7 mouse cellular contexts compared by ENCODE assay signal in the genomic region with DNA sequence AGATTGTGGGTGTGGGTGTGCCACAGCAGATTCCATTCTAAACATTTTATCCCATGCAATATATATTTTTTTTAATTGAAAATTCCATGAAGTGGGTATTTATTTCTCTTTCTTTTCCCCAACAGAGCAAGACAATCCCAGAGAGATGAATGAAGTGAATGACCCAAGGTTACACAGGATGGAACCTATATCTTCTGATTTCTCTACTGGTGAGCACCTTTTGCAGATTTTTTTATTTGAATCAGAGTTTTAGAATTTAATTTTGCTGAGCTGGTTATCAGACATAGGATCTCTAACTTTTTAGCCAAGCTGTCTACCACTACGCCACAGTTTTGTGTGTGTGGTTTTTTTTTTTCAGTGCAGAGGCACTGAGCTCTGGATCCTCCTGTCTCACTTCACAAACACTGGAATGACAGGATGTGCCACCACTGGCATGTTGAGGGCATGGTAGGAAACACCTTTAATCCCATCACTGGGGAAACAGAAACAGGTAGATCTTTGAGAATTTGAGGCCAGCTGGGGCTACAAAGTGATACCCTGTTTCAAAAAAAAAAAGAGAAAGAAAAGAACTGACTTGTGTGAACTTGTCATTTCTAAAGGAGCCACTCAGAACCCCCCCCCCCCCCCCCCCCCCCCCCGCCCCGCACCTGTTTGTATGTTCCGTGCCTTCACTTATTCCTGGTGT. TPM values are rescaled to one million over a fixed set of nuclear protein-coding genes. Genes with fewer than 3 reads are reported as not detected.
DNase-seq lines count a peak whose midpoint lies in the region; ATAC-seq lines count a peak whose summit lies in the region.

No protein-coding gene starts in this region.

- peak overlapping the region; percentile 100 for H3K27ac ChIP-seq in forebrain, embryonic 15.5 days (replicated peaks)
- H3K27ac ChIP-seq in liver, embryonic 13.5 days, result peak overlapping the region; percentile 98

- peaks cover 36% of the 10 kb centered on the region for H3K4me1 ChIP-seq in megakaryocyte, embryonic 14.5 days
- H3K4me1 ChIP-seq in forebrain, embryonic 15.5 days, result peaks cover 21% of the 10 kb centered on the region
- H3K4me1 ChIP-seq in liver, embryonic 13.5 days (replicated peaks), result peaks cover 26% of the 10 kb centered on the region

- H3K9me3 ChIP-seq in megakaryocyte, embryonic 14.5 days, result no peaks in the 10 kb centered on the region
- H3K9me3 ChIP-seq in forebrain, embryonic 15.5 days, result no peaks in the 10 kb centered on the region
- no peaks in the 10 kb centered on the region for H3K9me3 ChIP-seq in liver, embryonic 13.5 days (replicated peaks)

- peak overlapping the region; percentile 87 for H3K4me2 ChIP-seq in forebrain, embryonic 15.5 days (replicated peaks)
- peak overlapping the region; percentile 84 for H3K4me2 ChIP-seq in liver, embryonic 13.5 days

- ATAC-seq in megakaryocyte, adult 5-6 weeks (ENCODE audit: poor library complexity, severe bottlenecking), result no peak
- ATAC-seq in forebrain, embryonic 15.5 days (replicated peaks), result no peak
- ATAC-seq in liver, embryonic 13.5 days (ENCODE audit: low read depth), result no peak

- H3K36me3 ChIP-seq in megakaryocyte, embryonic 14.5 days (replicated peaks; ENCODE audit: low read length), result peaks cover 52% of the 10 kb centered on the region
- peaks cover 21% of the 10 kb centered on the region for H3K36me3 ChIP-seq in forebrain, embryonic 15.5 days
- H3K36me3 ChIP-seq in liver, embryonic 13.5 days, result peaks cover 50% of the 10 kb centered on the region

- peak overlapping the region; percentile 90 for H3K9ac ChIP-seq in forebrain, embryonic 15.5 days (replicated peaks)
- H3K9ac ChIP-seq in liver, embryonic 13.5 days, result peak overlapping the region; percentile 94

- peak overlapping the region; percentile 99 for H3K4me3 ChIP-seq in megakaryocyte, embryonic 14.5 days (replicated peaks)
- H3K4me3 ChIP-seq in forebrain, embryonic 15.5 days, result peak overlapping the region; percentile 99
- peak overlapping the region; percentile 95 for H3K4me3 ChIP-seq in liver, embryonic 13.5 days (replicated peaks)

- H3K27me3 ChIP-seq in megakaryocyte, embryonic 14.5 days (replicated peaks), result no peaks in the 10 kb centered on the region
- no peaks in the 10 kb centered on the region for H3K27me3 ChIP-seq in forebrain, embryonic 15.5 days
- no peaks in the 10 kb centered on the region for H3K27me3 ChIP-seq in liver, embryonic 13.5 days

- DNase-seq in liver, embryonic 13.5 days, result no peak
- DNase-seq in thymus, postnatal 25 days, result peak; percentile 40
- DNase-seq in gastrocnemius, postnatal 10 days, result no peak
- no peak for DNase-seq in left cerebral cortex, adult 9 months (ENCODE audit: low spot score in 2 of 2)

- 45% methylated on average over 2 of the region's 4 CpGs for WGBS in forebrain, embryonic 15.5 days
- WGBS in liver, embryonic 13.5 days (ENCODE audit: insufficient replicate concordance), result 30% methylated on average over 2 of the region's 4 CpGs

RNA-seq across cellular contexts. Expression of a gene that starts 1.8 kb away (rescaled TPM):
- polyA plus RNA-seq in megakaryocyte, embryonic 14.5 days (2012; ENCODE audit: insufficient read depth, low replicate concordance), result 984 and 2,235 TPM in 2 replicates
- total RNA-seq in megakaryocyte, adult 5-6 weeks (2015), result 204 and 222 TPM in 2 replicates
- total RNA-seq in megakaryocyte, adult 5-6 weeks (2017), result 58.9 and 76.8 TPM in 2 replicates
- polyA plus RNA-seq in forebrain, embryonic 15.5 days (2015; fragmentation: Nextera tagmentation; extraction: Ambion mirVana), result 409 and 412 TPM in 2 replicates
- 327 and 339 TPM in 2 replicates for polyA plus RNA-seq in liver, embryonic 13.5 days (2015; fragmentation: Nextera tagmentation; extraction: Ambion mirVana)
- 100 to 1,000 TPM; 167 to 185 TPM for total RNA-seq in gastrocnemius, postnatal 10 days (2021)
